Mouse (Mus musculus): Measurements from ENCODE around the gene Pabpn1l. TPM values are rescaled to one million over a fixed set of nuclear protein-coding genes. Genes with fewer than 3 reads are reported as not detected.
A peak's percentile ranks its signal among the peaks of the same experiment; 100 is the strongest.

Gene Pabpn1l
- total and polyA plus RNA-seq, 3 experiments = 0.10 to 0.52 TPM; not detected in 1

DNA sequence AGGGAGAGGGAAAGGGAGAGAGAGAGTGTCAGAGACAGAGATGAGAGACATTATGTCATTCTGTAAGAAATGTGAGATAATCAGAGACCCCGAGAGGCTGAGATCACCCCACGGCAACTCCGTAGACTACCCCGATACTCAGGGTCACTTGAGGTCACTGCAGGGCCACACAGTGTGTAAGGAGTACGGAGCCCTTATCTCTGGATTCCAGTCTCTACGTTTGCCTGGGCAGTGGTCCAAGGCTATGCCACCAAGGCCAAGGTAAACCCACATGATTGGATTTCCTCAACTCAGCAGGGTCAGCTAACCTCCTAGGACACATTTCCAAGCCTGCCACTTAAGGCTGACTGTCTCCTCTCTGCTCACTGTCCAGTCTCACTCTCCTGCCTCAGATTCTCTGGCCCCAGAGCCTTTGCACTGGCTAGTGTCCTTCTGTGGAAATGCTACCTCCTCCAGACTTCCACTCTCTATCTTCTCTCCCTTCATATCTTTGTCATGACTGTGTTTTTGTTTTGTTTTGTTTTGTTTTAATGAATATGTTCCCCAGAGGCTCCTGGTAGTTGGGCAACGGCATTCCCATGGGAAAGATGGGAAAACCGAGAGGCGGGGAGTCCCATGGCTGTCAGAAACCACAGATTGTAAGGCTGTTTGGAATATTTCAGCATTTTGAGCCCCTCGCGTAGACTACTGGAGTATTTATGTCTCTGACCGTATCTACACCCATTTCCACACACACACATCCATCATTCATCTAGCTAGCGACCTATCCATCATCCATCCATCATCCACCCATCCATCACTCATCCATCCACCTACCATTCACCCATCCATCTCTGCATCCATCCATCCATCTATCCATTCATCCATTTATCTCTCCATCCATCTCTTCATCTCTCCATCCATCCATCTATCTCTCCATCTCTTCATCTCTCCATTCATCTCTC is 33.8 kb upstream of the Pabpn1l start:
- peak; percentile 75 to 86 for DNase-seq
- H3K27me3 ChIP-seq (ENCODE audit: control insufficient read depth, insufficient read depth, low read length) = no peaks in the 10 kb centered on the region
- peak; percentile 79; the same call in 1 of the 2 replicates for TF ChIP-seq EP300 (IDR thresholded peaks at IDR 0.05; ENCODE audit: insufficient read depth, low read depth, low read length)
- TF ChIP-seq CTCF (IDR thresholded peaks at IDR 0.05) = no peak
- WGBS = 38% methylated on average over 13 of the region's 13 CpGs
- H3K4me3 ChIP-seq = no peak overlapping the region
- no peak overlapping the region for H3K9ac ChIP-seq (ENCODE audit: low read depth, low read length)
- peaks cover 3% of the 10 kb centered on the region for H3K79me2 ChIP-seq (replicated peaks; ENCODE audit: control insufficient read depth, insufficient read depth, low read length)
- H3K36me3 ChIP-seq (ENCODE audit: control insufficient read depth, insufficient read depth, low read length) = no peaks in the 10 kb centered on the region; the same call in 1 of the 2 replicates
- intact Hi-C loops (cut with DNase I) = no loop called here
- peak overlapping the region; percentile 69 for H3K27ac ChIP-seq
- H3K4me1 ChIP-seq (ENCODE audit: control insufficient read depth, insufficient read depth, low read length) = peaks cover 49% of the 10 kb centered on the region

DNA sequence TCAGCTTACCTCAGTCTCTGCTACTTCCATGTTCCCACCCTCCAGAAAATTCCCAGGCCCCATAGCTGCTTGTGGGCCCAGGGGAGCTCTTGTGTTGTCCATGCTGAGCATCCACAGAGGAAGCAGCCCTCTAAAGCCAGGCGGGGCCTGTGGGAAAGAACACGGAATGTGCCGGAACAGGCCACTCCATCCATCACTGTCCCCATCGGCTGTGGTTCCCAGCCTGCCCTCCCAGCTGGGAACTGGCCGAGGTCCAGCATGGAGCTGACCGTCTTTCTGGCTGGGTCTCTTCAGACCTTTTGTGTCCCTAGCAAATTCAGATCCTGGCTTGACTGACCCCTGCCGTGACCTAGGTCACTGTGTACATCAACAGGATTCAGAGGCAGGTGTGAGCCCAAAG is 32.2 kb upstream of the Pabpn1l start:
- peaks cover 2% of the 10 kb centered on the region for H3K79me2 ChIP-seq (replicated peaks; ENCODE audit: control insufficient read depth, insufficient read depth, low read length)
- no peak overlapping the region for H3K4me3 ChIP-seq
- no peaks in the 10 kb centered on the region for H3K27me3 ChIP-seq (ENCODE audit: control insufficient read depth, insufficient read depth, low read length)
- intact Hi-C loops (cut with DNase I) = no loop called here
- H3K27ac ChIP-seq = peak overlapping the region; percentile 69
- peaks cover 43% of the 10 kb centered on the region for H3K4me1 ChIP-seq (ENCODE audit: control insufficient read depth, insufficient read depth, low read length)
- DNase-seq = peak; percentile 73 to 81
- H3K36me3 ChIP-seq (ENCODE audit: control insufficient read depth, insufficient read depth, low read length) = no peaks in the 10 kb centered on the region; the same call in 1 of the 2 replicates
- WGBS = 46% methylated on average over 7 of the region's 7 CpGs
- no peak overlapping the region for H3K9ac ChIP-seq (ENCODE audit: low read depth, low read length)
- TF ChIP-seq POLR2A (IDR thresholded peaks at IDR 0.05; ENCODE audit: insufficient read depth, low read depth, low read length) (no peak), EP300 (IDR thresholded peaks at IDR 0.05; ENCODE audit: insufficient read depth, low read depth, low read length) (peak; percentile 69; the same call in 1 of the 2 replicates)

DNA sequence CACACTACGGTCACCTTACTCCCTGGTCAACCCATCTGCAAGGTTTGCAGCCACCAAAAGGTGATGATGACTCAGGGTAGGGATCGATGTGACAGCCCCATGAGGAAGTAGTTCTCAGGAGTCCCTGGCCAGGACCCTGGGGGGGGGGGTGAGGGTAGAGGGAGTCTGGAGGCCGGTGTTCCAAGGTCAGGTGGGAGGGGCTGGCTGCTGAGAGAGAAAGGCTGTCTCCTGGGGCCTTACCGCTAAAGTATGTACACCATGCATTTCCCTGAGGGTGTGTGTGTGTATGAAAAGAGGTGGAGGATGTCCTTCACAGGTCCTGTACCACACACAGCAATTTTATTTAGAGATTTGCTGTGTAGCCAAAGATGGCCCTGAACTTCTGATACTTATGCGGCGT is 30.1 kb upstream of the Pabpn1l start:
- TF ChIP-seq POLR2A (IDR thresholded peaks at IDR 0.05; ENCODE audit: insufficient read depth, low read depth, low read length) = no peak
- no peak for TF ChIP-seq EP300 (IDR thresholded peaks at IDR 0.05; ENCODE audit: insufficient read depth, low read depth, low read length)
- no peak for TF ChIP-seq CTCF (IDR thresholded peaks at IDR 0.05)
- H3K36me3 ChIP-seq (ENCODE audit: control insufficient read depth, insufficient read depth, low read length) = no peaks in the 10 kb centered on the region; the same call in 1 of the 2 replicates
- intact Hi-C loops (cut with DNase I) = no loop called here
- H3K9ac ChIP-seq (ENCODE audit: low read depth, low read length) = no peak overlapping the region
- no peak overlapping the region for H3K4me3 ChIP-seq
- peaks cover 29% of the 10 kb centered on the region for H3K4me1 ChIP-seq (ENCODE audit: control insufficient read depth, insufficient read depth, low read length)
- no peak for DNase-seq
- peaks cover 2% of the 10 kb centered on the region for H3K79me2 ChIP-seq (replicated peaks; ENCODE audit: control insufficient read depth, insufficient read depth, low read length)
- 53% methylated on average over 6 of the region's 6 CpGs for WGBS
- H3K27ac ChIP-seq = peak overlapping the region; percentile 6; the same call in 1 of the 2 replicates
- no peaks in the 10 kb centered on the region for H3K27me3 ChIP-seq (ENCODE audit: control insufficient read depth, insufficient read depth, low read length)

DNA sequence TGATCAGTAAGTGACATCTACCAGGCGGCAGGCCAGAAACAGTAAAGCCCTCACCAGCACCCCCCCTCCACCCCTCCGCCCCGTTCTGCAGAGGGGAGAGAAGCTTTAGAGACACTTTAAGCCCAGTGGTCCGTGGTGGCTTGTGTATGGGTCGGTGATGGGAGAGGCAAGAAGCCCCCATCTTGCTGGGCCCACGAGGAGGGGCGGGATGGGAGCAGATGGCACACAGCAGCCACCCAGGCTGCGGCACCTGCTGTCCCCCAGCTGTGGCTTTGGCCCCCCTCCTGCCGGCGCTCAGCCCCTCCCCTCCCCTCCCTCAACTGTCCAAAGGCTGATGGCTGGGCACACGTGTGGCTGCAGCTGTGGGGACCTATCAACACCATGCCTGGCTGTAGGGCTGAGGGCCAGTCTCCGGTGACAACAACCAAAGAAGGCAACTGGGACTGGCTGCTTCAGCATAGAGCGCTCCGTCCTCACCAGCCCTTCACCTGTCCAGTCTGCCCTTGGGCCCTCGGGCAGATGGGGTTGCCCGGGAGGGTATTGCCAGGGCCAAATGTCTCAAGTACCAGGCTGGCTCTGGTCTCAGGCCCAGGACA is 28.9 kb upstream of the Pabpn1l start:
- intact Hi-C loops (cut with DNase I) = no loop called here
- DNase-seq = peak; percentile 49 to 80
- Histone ChIP-seq H3K4me3 (no peak overlapping the region), H3K9ac (ENCODE audit: low read depth, low read length) (peak overlapping the region; percentile 8; the same call in 1 of the 2 replicates), H3K27ac (peak overlapping the region; percentile 34), H3K27me3 (ENCODE audit: control insufficient read depth, insufficient read depth, low read length) (no peaks in the 10 kb centered on the region), H3K79me2 (replicated peaks; ENCODE audit: control insufficient read depth, insufficient read depth, low read length) (no peaks in the 10 kb centered on the region; the same call in 1 of the 2 replicates), H3K36me3 (ENCODE audit: control insufficient read depth, insufficient read depth, low read length) (no peaks in the 10 kb centered on the region; the same call in 1 of the 2 replicates), H3K4me1 (ENCODE audit: control insufficient read depth, insufficient read depth, low read length) (peaks cover 23% of the 10 kb centered on the region)
- WGBS = 67% methylated on average over 16 of the region's 16 CpGs
- TF ChIP-seq EP300 (IDR thresholded peaks at IDR 0.05; ENCODE audit: insufficient read depth, low read depth, low read length) = peak; percentile 91
- TF ChIP-seq CTCF (IDR thresholded peaks at IDR 0.05) = no peak
- TF ChIP-seq POLR2A (IDR thresholded peaks at IDR 0.05; ENCODE audit: insufficient read depth, low read depth, low read length) = no peak

DNA sequence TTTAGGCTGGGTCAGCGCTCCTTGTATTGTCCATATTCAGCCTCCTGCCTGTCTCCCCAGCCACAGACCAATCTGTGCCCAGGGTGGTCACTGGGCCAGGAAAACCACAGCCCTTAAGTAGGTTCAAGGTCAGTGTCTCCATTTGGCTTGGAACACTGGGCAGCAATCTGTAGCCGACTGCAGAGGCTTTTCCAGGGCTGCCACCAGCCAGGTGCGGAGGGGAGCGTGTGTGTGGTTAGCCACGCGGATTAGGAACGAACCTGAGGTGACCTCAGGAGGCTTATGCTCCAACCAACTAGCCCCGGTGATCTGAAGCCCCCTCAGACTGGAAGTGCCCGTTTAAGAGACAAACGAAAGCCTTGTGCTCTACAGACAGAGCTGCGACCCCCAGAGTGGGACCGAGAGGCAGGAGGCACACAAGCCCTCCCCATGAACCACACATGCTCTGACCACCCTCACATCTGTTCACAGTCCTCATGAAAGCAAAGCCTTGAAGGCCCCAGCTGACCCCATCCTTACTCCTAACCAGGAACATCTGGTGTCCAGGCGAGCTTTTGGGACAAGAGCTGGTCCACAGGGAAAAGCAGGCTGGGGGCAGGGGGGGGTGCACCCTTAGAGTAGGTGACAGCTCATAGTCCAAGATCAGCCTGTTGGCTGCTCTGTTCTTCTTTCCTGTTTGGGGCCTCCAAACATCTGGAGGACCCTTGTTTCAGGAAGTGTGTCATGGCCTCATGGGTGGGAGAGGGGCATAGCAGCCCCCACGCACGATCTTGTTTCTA is 25.8 kb upstream of the Pabpn1l start:
- Histone ChIP-seq H3K27ac (peak overlapping the region; percentile 43), H3K4me3 (no peak overlapping the region), H3K9ac (ENCODE audit: low read depth, low read length) (no peak overlapping the region), H3K4me1 (ENCODE audit: control insufficient read depth, insufficient read depth, low read length) (peaks cover 6% of the 10 kb centered on the region; the same call in 1 of the 2 replicates), H3K27me3 (ENCODE audit: control insufficient read depth, insufficient read depth, low read length) (no peaks in the 10 kb centered on the region), H3K36me3 (ENCODE audit: control insufficient read depth, insufficient read depth, low read length) (no peaks in the 10 kb centered on the region), H3K79me2 (replicated peaks; ENCODE audit: control insufficient read depth, insufficient read depth, low read length) (no peaks in the 10 kb centered on the region; the same call in 1 of the 2 replicates)
- TF ChIP-seq CTCF (IDR thresholded peaks at IDR 0.05) = no peak
- TF ChIP-seq EP300 (IDR thresholded peaks at IDR 0.05; ENCODE audit: insufficient read depth, low read depth, low read length) = no peak
- TF ChIP-seq POLR2A (IDR thresholded peaks at IDR 0.05; ENCODE audit: insufficient read depth, low read depth, low read length) = no peak
- no peak for DNase-seq
- intact Hi-C loops (cut with DNase I) = no loop called here
- WGBS = 79% methylated on average over 15 of the region's 15 CpGs
